Mouse (Mus musculus): ENCODE measurements at regions not wholly inside any gene's neighbourhood (a gene's known extent, or its start where the extent isn't known, plus 50 kb on each side); places are given as distances from the start of the nearest gene placed in this dataset.

DNA sequence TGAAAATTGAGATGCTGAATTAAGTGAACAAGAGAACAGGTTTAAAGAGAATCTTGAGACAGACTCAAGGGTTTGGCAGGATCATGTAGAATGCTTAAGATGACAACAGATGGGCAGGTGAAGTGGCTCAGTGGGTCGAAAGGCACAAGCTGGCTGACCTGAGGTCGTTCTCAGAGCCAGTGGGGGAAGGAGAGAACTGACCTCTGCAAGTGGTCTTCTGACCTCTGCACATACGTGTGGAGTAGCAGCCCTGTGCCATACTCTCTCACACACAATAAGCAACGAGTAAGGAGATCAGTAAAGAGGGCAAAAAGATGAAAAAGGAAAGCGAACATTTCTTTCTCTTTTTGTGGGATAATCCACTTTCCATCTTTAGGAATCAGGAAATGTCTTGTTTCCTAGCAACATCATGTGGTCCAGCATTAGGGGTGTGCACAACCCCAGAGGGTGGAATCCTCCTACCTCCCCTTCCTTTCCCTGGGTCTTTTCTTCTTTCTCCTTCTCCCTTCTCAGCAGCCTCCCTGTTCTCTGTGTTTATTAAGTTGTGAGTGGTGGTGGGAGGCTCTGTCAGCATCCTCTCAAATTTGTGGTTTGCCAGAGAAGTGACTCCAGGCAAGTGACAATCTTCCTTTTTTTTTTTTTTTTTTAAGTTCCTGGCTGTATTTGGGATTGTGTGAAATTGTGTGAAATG is 114.7 kb downstream of the 1810013L24Rik start:
- no peak for ATAC-seq (ENCODE audit: low read depth)
- no peak overlapping the region for H3K27ac ChIP-seq (ENCODE audit: low read length)

GRCm38 (mm10) chr16:8947846-8948245 is 117.9 kb downstream of the 1810013L24Rik start:
- Histone ChIP-seq H3K27ac (ENCODE audit: low read length) (no peak overlapping the region), H3K4me2 (ENCODE audit: low read depth, low read length) (no peak overlapping the region), H3K4me1 (ENCODE audit: control insufficient read depth, low read depth, low read length) (no peaks in the 10 kb centered on the region), H3K9ac (ENCODE audit: low read depth, low read length) (no peak overlapping the region), H3K36me3 (ENCODE audit: control insufficient read depth, insufficient read depth) (no peaks in the 10 kb centered on the region), H3K27me3 (ENCODE audit: control insufficient read depth, insufficient read depth, low read depth, low read length) (no peaks in the 10 kb centered on the region), H3K9me3 (replicated peaks; ENCODE audit: control insufficient read depth, low read length) (no peaks in the 10 kb centered on the region), H3K4me3 (ENCODE audit: low read depth, low read length) (no peak overlapping the region)
- no peak for ATAC-seq (ENCODE audit: low read depth)
- 50% methylated on average over 5 of the region's 5 CpGs for WGBS (ENCODE audit: insufficient replicate concordance)

More for the DNA sequence above, 114.7 kb downstream of the 1810013L24Rik start:
- H3K36me3 ChIP-seq (ENCODE audit: control insufficient read depth, insufficient read depth), result no peaks in the 10 kb centered on the region
- H3K4me2 ChIP-seq (ENCODE audit: low read depth, low read length), result no peak overlapping the region
- H3K27me3 ChIP-seq (ENCODE audit: control insufficient read depth, insufficient read depth, low read depth, low read length), result no peaks in the 10 kb centered on the region
- no peak overlapping the region for H3K9ac ChIP-seq (ENCODE audit: low read depth, low read length)
- no peak overlapping the region for H3K4me3 ChIP-seq (ENCODE audit: low read depth, low read length)
- WGBS (ENCODE audit: insufficient replicate concordance), result 30% methylated on average over 5 of the region's 5 CpGs
- H3K9me3 ChIP-seq (replicated peaks; ENCODE audit: control insufficient read depth, low read length), result no peaks in the 10 kb centered on the region
- H3K4me1 ChIP-seq (ENCODE audit: control insufficient read depth, low read depth, low read length), result no peaks in the 10 kb centered on the region

GRCm38 (mm10) chr16:8951156-8951899 is 121.4 kb downstream of the 1810013L24Rik start:
- ATAC-seq (ENCODE audit: low read depth), result no peak
- H3K4me2 ChIP-seq (ENCODE audit: low read depth, low read length), result no peak overlapping the region
- no peaks in the 10 kb centered on the region for H3K27me3 ChIP-seq (ENCODE audit: control insufficient read depth, insufficient read depth, low read depth, low read length)
- no peaks in the 10 kb centered on the region for H3K9me3 ChIP-seq (replicated peaks; ENCODE audit: control insufficient read depth, low read length)
- H3K4me1 ChIP-seq (ENCODE audit: control insufficient read depth, low read depth, low read length), result no peaks in the 10 kb centered on the region
- 48% methylated on average over 6 of the region's 6 CpGs for WGBS (ENCODE audit: insufficient replicate concordance)
- H3K27ac ChIP-seq (ENCODE audit: low read length), result no peak overlapping the region
- no peaks in the 10 kb centered on the region for H3K36me3 ChIP-seq (ENCODE audit: control insufficient read depth, insufficient read depth)
- no peak overlapping the region for H3K9ac ChIP-seq (ENCODE audit: low read depth, low read length)
- H3K4me3 ChIP-seq (ENCODE audit: low read depth, low read length), result no peak overlapping the region

GRCm38 (mm10) chr16:8961739-8962138 is 131.8 kb downstream of the 1810013L24Rik start:
- H3K4me3 ChIP-seq (ENCODE audit: low read depth, low read length), result no peak overlapping the region
- 68% methylated on average over 10 of the region's 10 CpGs for WGBS (ENCODE audit: insufficient replicate concordance)
- no peaks in the 10 kb centered on the region for H3K4me1 ChIP-seq (ENCODE audit: control insufficient read depth, low read depth, low read length)
- H3K36me3 ChIP-seq (ENCODE audit: control insufficient read depth, insufficient read depth), result no peaks in the 10 kb centered on the region
- H3K9ac ChIP-seq (ENCODE audit: low read depth, low read length), result no peak overlapping the region
- no peak overlapping the region for H3K4me2 ChIP-seq (ENCODE audit: low read depth, low read length)
- H3K9me3 ChIP-seq (replicated peaks; ENCODE audit: control insufficient read depth, low read length), result no peaks in the 10 kb centered on the region
- H3K27me3 ChIP-seq (ENCODE audit: control insufficient read depth, insufficient read depth, low read depth, low read length), result no peaks in the 10 kb centered on the region
- no peak for ATAC-seq (ENCODE audit: low read depth)
- no peak overlapping the region for H3K27ac ChIP-seq (ENCODE audit: low read length)

- no peak for ATAC-seq (ENCODE audit: low read depth)
- Histone ChIP-seq H3K9ac (ENCODE audit: low read depth, low read length) (no peak overlapping the region), H3K27ac (ENCODE audit: low read length) (no peak overlapping the region), H3K27me3 (ENCODE audit: control insufficient read depth, insufficient read depth, low read depth, low read length) (no peaks in the 10 kb centered on the region), H3K4me3 (ENCODE audit: low read depth, low read length) (no peak overlapping the region), H3K4me2 (ENCODE audit: low read depth, low read length) (no peak overlapping the region), H3K9me3 (replicated peaks; ENCODE audit: control insufficient read depth, low read length) (no peaks in the 10 kb centered on the region), H3K36me3 (ENCODE audit: control insufficient read depth, insufficient read depth) (no peaks in the 10 kb centered on the region), H3K4me1 (ENCODE audit: control insufficient read depth, low read depth, low read length) (no peaks in the 10 kb centered on the region)
- WGBS (ENCODE audit: insufficient replicate concordance), result 59% methylated on average over 7 of the region's 7 CpGs
These were observed 163.8 kb downstream of the 1810013L24Rik start for GRCm38 (mm10) chr16:8993521-8994250.

DNA sequence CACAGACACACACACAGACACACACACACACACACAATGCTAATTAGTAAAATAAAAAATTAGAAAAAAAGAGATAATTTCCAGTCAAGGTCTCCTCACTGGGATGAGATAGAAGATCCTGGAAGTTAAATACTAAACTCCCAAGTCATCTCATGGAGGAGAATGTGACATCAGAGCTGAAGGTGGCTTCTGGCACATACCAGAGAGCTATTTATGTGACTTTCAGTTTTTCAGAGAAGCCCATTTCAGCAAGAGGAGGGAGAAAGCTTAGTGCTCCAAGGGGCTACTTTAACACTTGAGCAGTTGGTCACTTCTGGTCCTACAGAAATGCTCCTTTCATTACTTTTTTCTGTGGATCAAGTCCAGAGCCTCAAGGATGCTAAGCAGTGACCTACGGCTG is 164.6 kb downstream of the 1810013L24Rik start:
- H3K4me2 ChIP-seq (ENCODE audit: low read depth, low read length), result no peak overlapping the region
- no peak overlapping the region for H3K9ac ChIP-seq (ENCODE audit: low read depth, low read length)
- WGBS (ENCODE audit: insufficient replicate concordance), result 71% methylated on average over 1 of the region's 1 CpGs

GRCm38 (mm10) chr16:8997250-8997649 is 167.3 kb downstream of the 1810013L24Rik start:
- H3K27ac ChIP-seq (ENCODE audit: low read length), result no peak overlapping the region
- no peak overlapping the region for H3K4me3 ChIP-seq (ENCODE audit: low read depth, low read length)
- ATAC-seq (ENCODE audit: low read depth), result no peak
- no peak overlapping the region for H3K9ac ChIP-seq (ENCODE audit: low read depth, low read length)
- no peaks in the 10 kb centered on the region for H3K27me3 ChIP-seq (ENCODE audit: control insufficient read depth, insufficient read depth, low read depth, low read length)
- no peaks in the 10 kb centered on the region for H3K9me3 ChIP-seq (replicated peaks; ENCODE audit: control insufficient read depth, low read length)
- no peaks in the 10 kb centered on the region for H3K36me3 ChIP-seq (ENCODE audit: control insufficient read depth, insufficient read depth)
- WGBS (ENCODE audit: insufficient replicate concordance), result 59% methylated on average over 5 of the region's 5 CpGs
- no peak overlapping the region for H3K4me2 ChIP-seq (ENCODE audit: low read depth, low read length)
- H3K4me1 ChIP-seq (ENCODE audit: control insufficient read depth, low read depth, low read length), result no peaks in the 10 kb centered on the region

More for the DNA sequence above, 164.6 kb downstream of the 1810013L24Rik start:
- Histone ChIP-seq H3K27ac (ENCODE audit: low read length) (no peak overlapping the region), H3K4me3 (ENCODE audit: low read depth, low read length) (no peak overlapping the region), H3K9me3 (replicated peaks; ENCODE audit: control insufficient read depth, low read length) (no peaks in the 10 kb centered on the region), H3K36me3 (ENCODE audit: control insufficient read depth, insufficient read depth) (no peaks in the 10 kb centered on the region), H3K27me3 (ENCODE audit: control insufficient read depth, insufficient read depth, low read depth, low read length) (no peaks in the 10 kb centered on the region), H3K4me1 (ENCODE audit: control insufficient read depth, low read depth, low read length) (no peaks in the 10 kb centered on the region)
- no peak for ATAC-seq (ENCODE audit: low read depth)

DNA sequence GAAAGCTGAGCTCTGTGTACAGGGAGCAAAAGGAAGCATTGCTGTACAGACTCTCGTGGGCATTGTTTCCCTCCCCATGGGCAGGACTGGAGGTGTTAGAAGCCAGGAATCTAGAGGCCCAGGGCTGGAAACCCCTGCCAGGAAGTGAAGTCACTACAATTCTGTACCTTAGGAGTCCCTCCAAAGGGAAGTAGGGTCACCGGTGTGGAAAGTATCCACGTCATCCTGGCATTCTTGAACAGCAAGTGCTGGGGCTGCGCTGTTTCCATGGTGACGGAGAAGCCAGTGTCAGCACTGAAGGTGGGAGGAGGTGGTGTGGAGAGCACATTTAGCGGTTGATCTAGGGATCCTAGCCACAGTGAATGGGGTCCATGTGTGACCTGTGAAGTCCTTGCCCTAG is 174.1 kb downstream of the 1810013L24Rik start:
- no peak overlapping the region for H3K4me3 ChIP-seq (ENCODE audit: low read depth, low read length)
- H3K9me3 ChIP-seq (replicated peaks; ENCODE audit: control insufficient read depth, low read length), result no peaks in the 10 kb centered on the region
- WGBS (ENCODE audit: insufficient replicate concordance), result 30% methylated on average over 6 of the region's 6 CpGs

DNA sequence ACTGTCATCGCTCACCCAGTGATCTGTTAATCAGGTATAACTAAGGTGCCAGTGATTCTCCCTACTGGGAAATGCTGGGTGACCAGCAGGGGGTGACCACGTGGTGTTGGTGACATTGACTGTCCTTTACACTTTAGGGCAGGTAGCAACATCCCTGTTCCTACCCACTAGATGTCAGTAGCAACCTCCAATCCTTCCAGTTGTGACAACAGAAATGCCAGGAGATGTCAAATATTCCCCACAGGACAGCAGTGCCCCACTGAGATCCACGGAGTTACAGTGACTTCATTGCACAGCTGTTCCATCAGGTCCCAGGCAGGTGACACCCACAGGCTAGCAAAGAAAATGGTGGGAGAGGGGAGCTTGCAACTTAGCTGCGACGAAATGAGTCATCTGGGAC is 176.0 kb downstream of the 1810013L24Rik start:
- ATAC-seq (ENCODE audit: low read depth), result no peak

More for the DNA sequence above, 174.1 kb downstream of the 1810013L24Rik start:
- no peak overlapping the region for H3K27ac ChIP-seq (ENCODE audit: low read length)
- no peak for ATAC-seq (ENCODE audit: low read depth)
- no peak overlapping the region for H3K4me2 ChIP-seq (ENCODE audit: low read depth, low read length)
- H3K9ac ChIP-seq (ENCODE audit: low read depth, low read length), result no peak overlapping the region
- H3K4me1 ChIP-seq (ENCODE audit: control insufficient read depth, low read depth, low read length), result no peaks in the 10 kb centered on the region
- no peaks in the 10 kb centered on the region for H3K27me3 ChIP-seq (ENCODE audit: control insufficient read depth, insufficient read depth, low read depth, low read length)
- no peaks in the 10 kb centered on the region for H3K36me3 ChIP-seq (ENCODE audit: control insufficient read depth, insufficient read depth)

More for the DNA sequence above, 176.0 kb downstream of the 1810013L24Rik start:
- no peaks in the 10 kb centered on the region for H3K27me3 ChIP-seq (ENCODE audit: control insufficient read depth, insufficient read depth, low read depth, low read length)
- no peak overlapping the region for H3K27ac ChIP-seq (ENCODE audit: low read length)
- no peak overlapping the region for H3K4me2 ChIP-seq (ENCODE audit: low read depth, low read length)
- no peaks in the 10 kb centered on the region for H3K36me3 ChIP-seq (ENCODE audit: control insufficient read depth, insufficient read depth)
- H3K9ac ChIP-seq (ENCODE audit: low read depth, low read length), result no peak overlapping the region
- WGBS (ENCODE audit: insufficient replicate concordance), result 22% methylated on average over 5 of the region's 5 CpGs
- H3K9me3 ChIP-seq (replicated peaks; ENCODE audit: control insufficient read depth, low read length), result no peaks in the 10 kb centered on the region
- no peaks in the 10 kb centered on the region for H3K4me1 ChIP-seq (ENCODE audit: control insufficient read depth, low read depth, low read length)
- H3K4me3 ChIP-seq (ENCODE audit: low read depth, low read length), result no peak overlapping the region
